Mouse (Mus musculus): ENCODE data around the gene Gm26661. TPM values are rescaled to one million over a fixed set of nuclear protein-coding genes. Genes with fewer than 3 reads are reported as not detected.

Gene Gm26661
- total and polyA plus RNA-seq, 3 experiments = not detected

- Histone ChIP-seq H3K79me2 (ENCODE audit: control insufficient read depth, insufficient read depth, low read length, poor library complexity) (no peaks in the 10 kb centered on the region), H3K27me3 (ENCODE audit: control insufficient read depth in 1 of 2, insufficient read depth in 2 of 2, low read length in 2 of 2) (no peaks in the 10 kb centered on the region; a peak in 2 of 4 replicates), H3K4me1 (ENCODE audit: control insufficient read depth in 1 of 2, insufficient read depth in 2 of 2, low read length in 2 of 2) (no peaks in the 10 kb centered on the region), H3K27ac (ENCODE audit: control insufficient read depth, low read depth, low read length) (no peak overlapping the region), H3K9me3 (replicated peaks; ENCODE audit: insufficient read depth, low read length) (no peaks in the 10 kb centered on the region), H3K9ac (ENCODE audit: control insufficient read depth, low read depth, low read length, poor library complexity, severe bottlenecking) (no peak overlapping the region), H3K4me3 (ENCODE audit: control insufficient read depth in 1 of 2, insufficient read depth in 1 of 2, low read depth in 2 of 2, low read length in 2 of 2) (no peak overlapping the region), H3K36me3 (ENCODE audit: control insufficient read depth in 1 of 2, insufficient read depth in 2 of 2, low read length in 2 of 2) (no peaks in the 10 kb centered on the region)
- DNase-seq (ENCODE audit: low read depth, low spot score) = no peak
- TF ChIP-seq ELF1 (IDR thresholded peaks at IDR 0.05; ENCODE audit: low read depth, low read length) (no peak), USF1 (IDR thresholded peaks at IDR 0.05; ENCODE audit: low read depth, low read length) (no peak), MEF2A (IDR thresholded peaks at IDR 0.05; ENCODE audit: extremely low read depth, insufficient replicate concordance, low read depth, low read length, poor library complexity, severe bottlenecking) (no peak), CHD2 (IDR thresholded peaks at IDR 0.05; ENCODE audit: low read length) (no peak), CHD1 (IDR thresholded peaks at IDR 0.05; ENCODE audit: low read depth, low read length) (no peak), MXI1 (IDR thresholded peaks at IDR 0.05; ENCODE audit: low read depth, low read length) (no peak), ETS1 (IDR thresholded peaks at IDR 0.05; ENCODE audit: low read depth, low read length) (no peak), KAT2A (conservative IDR thresholded peaks at IDR 0.05; ENCODE audit: low read depth, low read length) (no peak)
These were observed 28.1 kb downstream of the Gm26661 start for GRCm38 (mm10) chr14:7819446-7819845.

GRCm38 (mm10) chr14:7821341-7821740 lies 30.0 kb downstream of the Gm26661 start:
- TF ChIP-seq UBTF (IDR thresholded peaks at IDR 0.05; ENCODE audit: borderline replicate concordance, insufficient read depth, low read depth, low read length) = no peak
- no peak for TF ChIP-seq BHLHE40 (IDR thresholded peaks at IDR 0.05; ENCODE audit: borderline replicate concordance, low read depth, low read length)
- no peak for TF ChIP-seq MYB (IDR thresholded peaks at IDR 0.05; ENCODE audit: low read depth, low read length)
- TF ChIP-seq CTCF (IDR thresholded peaks at IDR 0.05 in 2 of 3, conservative IDR thresholded peaks at IDR 0.05 in 1 of 3; ENCODE audit: control insufficient read depth in 1 of 3, insufficient read depth in 1 of 3, low read depth in 2 of 3, low read length in 3 of 3, poor library complexity in 1 of 3, severe bottlenecking in 1 of 3) = no peak
- no peak for TF ChIP-seq RAD21 (IDR thresholded peaks at IDR 0.05; ENCODE audit: low read depth, low read length)
- TF ChIP-seq USF2 (IDR thresholded peaks at IDR 0.05; ENCODE audit: borderline replicate concordance in 1 of 2, insufficient read depth in 1 of 2, low read depth in 1 of 2, low read length in 2 of 2) = no peak
- TF ChIP-seq ZC3H11A (IDR thresholded peaks at IDR 0.05; ENCODE audit: low read depth, low read length) = no peak
- no peak for TF ChIP-seq TAL1 (IDR thresholded peaks at IDR 0.05; ENCODE audit: low read length)
- TF ChIP-seq MXI1 (IDR thresholded peaks at IDR 0.05; ENCODE audit: low read depth, low read length) = no peak
- TF ChIP-seq CHD1 (IDR thresholded peaks at IDR 0.05; ENCODE audit: low read depth, low read length) = no peak
- no peak for TF ChIP-seq POLR2AphosphoS2 (IDR thresholded peaks at IDR 0.05; ENCODE audit: low read length)
- TF ChIP-seq KAT2A (conservative IDR thresholded peaks at IDR 0.05; ENCODE audit: low read depth, low read length) = no peak
- no peak for TF ChIP-seq NELFE (IDR thresholded peaks at IDR 0.05; ENCODE audit: low read depth, low read length)
- no peak for TF ChIP-seq JUND (IDR thresholded peaks at IDR 0.05; ENCODE audit: low read depth, low read length)
- TF ChIP-seq TCF12 (IDR thresholded peaks at IDR 0.05; ENCODE audit: low read depth, low read length) = no peak
- no peak for TF ChIP-seq EP300 (IDR thresholded peaks at IDR 0.05; ENCODE audit: low read depth in 1 of 2, low read length in 2 of 2)
- no peaks in the 10 kb centered on the region for H3K79me2 ChIP-seq (ENCODE audit: control insufficient read depth, insufficient read depth, low read length, poor library complexity)
- no peaks in the 10 kb centered on the region for H3K36me3 ChIP-seq (ENCODE audit: control insufficient read depth in 1 of 2, insufficient read depth in 2 of 2, low read length in 2 of 2)
- no peak for DNase-seq (ENCODE audit: low read depth, low spot score)
- H3K9me3 ChIP-seq (replicated peaks; ENCODE audit: insufficient read depth, low read length) = no peaks in the 10 kb centered on the region
- no peak overlapping the region for H3K27ac ChIP-seq (ENCODE audit: control insufficient read depth, low read depth, low read length)
- no peak overlapping the region for H3K9ac ChIP-seq (ENCODE audit: control insufficient read depth, low read depth, low read length, poor library complexity, severe bottlenecking)
- no peaks in the 10 kb centered on the region for H3K4me1 ChIP-seq (ENCODE audit: control insufficient read depth in 1 of 2, insufficient read depth in 2 of 2, low read length in 2 of 2)
- no peak overlapping the region for H3K4me3 ChIP-seq (ENCODE audit: control insufficient read depth in 1 of 2, insufficient read depth in 1 of 2, low read depth in 2 of 2, low read length in 2 of 2)
- H3K27me3 ChIP-seq (ENCODE audit: control insufficient read depth in 1 of 2, insufficient read depth in 2 of 2, low read length in 2 of 2) = no peaks in the 10 kb centered on the region; a peak in 2 of 4 replicates
